Mouse (Mus musculus): Measurements from ENCODE around the gene Pgam2.

Gene Pgam2

DNA sequence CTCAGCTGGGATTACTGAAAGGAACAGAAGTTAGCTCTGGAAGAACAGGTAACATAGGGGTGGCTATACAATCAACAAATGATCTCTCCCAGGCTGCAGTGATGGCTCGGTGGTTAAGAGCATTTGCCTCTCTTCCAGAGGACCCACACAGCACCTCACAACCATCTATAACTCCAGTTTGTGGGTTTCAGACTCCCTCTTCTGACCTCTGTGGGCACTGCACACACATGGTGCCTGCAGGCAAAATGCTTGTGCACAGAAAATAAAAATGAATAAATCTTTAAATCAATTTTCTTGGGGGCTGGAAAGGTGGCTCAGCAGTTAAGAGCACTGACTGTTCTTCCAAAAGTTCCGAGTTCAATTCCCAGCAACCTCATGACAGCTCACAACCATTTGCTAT, 25.1 kb downstream of the Pgam2 start:
- DNase-seq (ENCODE audit: low read depth, low spot score): no peak

GRCm38 (mm10) chr11:5766019-5766418, 37.5 kb downstream of the Pgam2 start:
- DNase-seq (ENCODE audit: low read depth, low spot score): no peak

GRCm38 (mm10) chr11:5762633-5762982, 40.9 kb downstream of the Pgam2 start:
- DNase-seq (ENCODE audit: low read depth, low spot score): no peak

DNA sequence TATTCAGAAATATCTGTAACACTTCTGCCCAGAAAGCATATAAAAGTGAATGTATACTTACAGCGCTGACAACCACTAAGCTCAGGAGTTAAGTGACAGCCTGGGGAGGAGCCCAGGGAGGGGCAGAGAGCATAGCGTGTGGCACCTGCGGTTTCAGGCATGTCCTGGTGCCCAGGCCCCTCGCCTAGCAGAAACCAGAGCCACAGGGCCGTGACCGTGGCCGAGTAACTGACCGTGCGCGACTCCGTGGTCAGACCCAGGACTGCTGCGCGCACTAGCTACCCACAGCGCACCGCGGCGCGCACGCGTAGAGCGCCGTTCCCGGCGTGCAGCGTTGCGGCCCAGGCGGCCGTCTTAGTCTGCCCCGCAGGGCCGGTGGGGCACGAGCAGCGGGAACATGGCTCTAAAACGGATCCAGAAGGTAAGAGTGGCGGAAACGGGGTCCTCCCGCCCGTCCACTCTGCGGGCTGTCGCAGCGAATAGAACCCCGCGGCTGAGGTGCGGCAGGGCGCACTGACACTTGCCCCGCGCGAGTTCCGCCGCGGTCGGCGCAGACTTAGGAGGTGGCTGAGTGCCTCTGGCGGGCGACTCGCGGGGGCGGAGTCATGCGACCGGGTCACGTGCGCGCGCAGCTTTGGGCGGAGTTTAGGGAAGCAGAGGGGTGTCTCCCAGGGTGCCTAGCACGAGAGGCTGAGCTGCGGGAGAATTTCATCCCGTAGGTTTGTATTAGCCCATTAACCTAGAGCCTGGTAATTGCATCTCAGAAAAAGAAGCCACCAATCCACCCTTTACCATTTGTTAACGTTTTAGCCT, 41.5 kb downstream of the Pgam2 start, which contains the start of gene Urgcp:
TSS of gene Urgcp (minus strand) at position 557 of the 813 bp plus-strand sequence.
- peak; percentile 92 for DNase-seq (ENCODE audit: low read depth, low spot score)

- DNase-seq (ENCODE audit: low read depth, low spot score): no peak
Measured at GRCm38 (mm10) chr11:5753755-5754154, 49.8 kb downstream of the Pgam2 start.
